Mouse (Mus musculus) erythroblast, embryonic 14.5 days (primary cell): ENCODE data around the gene Bend6.

Experiments used
- GATA1 ChIP-seq: IDR thresholded peaks from 2 replicates; pipeline ENCODE4 v1.6.1; 2012; ENCODE audit warnings: low read length, inconsistent platforms, mixed read lengths
- TAL1 ChIP-seq: IDR thresholded peaks from 3 replicates; pipeline ENCODE4 v1.6.1; 2012; ENCODE audit warnings: low read length, inconsistent platforms, mixed read lengths

DNA sequence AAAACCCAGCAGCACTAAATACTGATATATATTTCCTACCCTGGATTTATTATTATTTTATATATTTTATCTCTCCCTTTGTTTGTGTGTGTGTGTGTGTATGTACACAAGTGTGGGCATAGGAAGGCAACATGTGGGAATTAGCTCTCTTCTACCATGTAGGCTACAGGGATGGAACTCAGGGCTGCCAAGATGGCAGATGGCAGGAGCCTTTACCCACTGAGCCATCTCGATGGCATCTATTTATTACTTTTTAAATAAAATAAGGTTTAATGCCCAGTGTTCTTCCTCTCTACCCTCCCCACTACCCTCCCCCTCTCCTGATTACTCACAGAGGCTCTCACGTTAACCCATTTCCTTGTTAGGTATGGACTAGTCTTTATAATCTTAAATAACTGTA, 38.6 kb downstream of the Bend6 start:
- TF ChIP-seq GATA1 (no peak), TAL1 (no peak)
